ENCODE assay signal across 10 mouse cellular contexts in the genomic region with DNA sequence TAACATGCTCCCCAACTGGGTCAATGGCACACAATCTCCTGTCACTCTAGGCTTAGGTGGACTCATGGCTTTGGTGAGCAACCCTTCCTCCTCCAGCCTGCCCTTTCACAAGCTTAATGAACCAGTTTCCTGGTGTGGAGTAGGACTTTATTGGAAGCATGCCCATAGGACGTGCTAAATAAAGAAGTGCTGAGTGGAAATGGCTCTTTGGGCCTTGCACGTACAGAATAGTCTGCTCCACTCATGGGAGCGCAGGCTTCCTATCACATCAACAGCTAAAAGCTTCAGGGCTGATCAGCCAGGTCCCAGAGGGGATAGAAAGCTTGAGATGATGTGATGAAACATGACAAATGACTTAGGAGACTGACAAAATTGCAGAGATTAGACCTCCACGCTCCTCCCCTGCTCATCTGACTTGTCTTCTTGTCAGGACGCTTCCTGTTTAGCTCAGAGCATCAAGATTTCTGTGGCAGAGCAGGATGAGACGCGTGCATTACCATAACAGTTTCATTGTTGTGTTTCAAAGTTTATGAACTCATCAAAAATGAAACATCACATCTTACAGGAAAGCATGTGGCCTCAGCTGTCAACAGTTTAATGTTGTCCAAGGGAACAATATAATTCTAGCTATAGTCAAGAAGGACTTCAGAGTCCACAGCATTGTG.
DNase-seq lines count a peak whose midpoint lies in the region; ATAC-seq lines count a peak whose summit lies in the region.
"Had no signal": no experiment of that assay in that cellular context is flagged by ENCODE, and none has a peak within 500 bp of the region (broad histone marks: within the 10 kb centered on the region; RNA-seq: fewer than 3 reads in every experiment).

No protein-coding gene starts in this region.

- WGBS in heart, embryonic 10.5 days, result 40% methylated on average over 7 of the region's 7 CpGs
- 29% methylated on average over 7 of the region's 7 CpGs for WGBS in lung, embryonic 15.5 days

- no peak overlapping the region for H3K4me3 ChIP-seq in heart, embryonic 10.5 days
- no peak overlapping the region for H3K4me3 ChIP-seq in lung, embryonic 15.5 days

- H3K27ac ChIP-seq in heart, embryonic 10.5 days, result no peak overlapping the region
- peak overlapping the region; percentile 51 for H3K27ac ChIP-seq in lung, embryonic 15.5 days

- no peaks in the 10 kb centered on the region for H3K27me3 ChIP-seq in heart, embryonic 10.5 days (ENCODE audit: insufficient read depth, poor library complexity, severe bottlenecking)
- no peaks in the 10 kb centered on the region for H3K27me3 ChIP-seq in lung, embryonic 15.5 days
- H3K27me3 ChIP-seq: CH12.LX had no signal

- H3K4me2 ChIP-seq in lung, embryonic 15.5 days, result no peak overlapping the region

- no peaks in the 10 kb centered on the region for H3K36me3 ChIP-seq in heart, embryonic 10.5 days
- no peaks in the 10 kb centered on the region for H3K36me3 ChIP-seq in lung, embryonic 15.5 days

- no peak overlapping the region for H3K9ac ChIP-seq in lung, embryonic 15.5 days

- H3K9me3 ChIP-seq in heart, embryonic 10.5 days, result no peaks in the 10 kb centered on the region
- H3K9me3 ChIP-seq in lung, embryonic 15.5 days, result no peaks in the 10 kb centered on the region

- peak; percentile 94 for DNase-seq in heart, adult 11 months
- no peak for DNase-seq in heart, embryonic 10.5 days (ENCODE audit: low spot score)
- DNase-seq in heart, adult 18-20 months, result peak; percentile 63 to 69
- peak; percentile 9 for DNase-seq in kidney, adult 11 months
- no peak for DNase-seq in adrenal gland, adult (ENCODE audit: inconsistent age in 2 of 2, low spot score in 1 of 2)
- no peak for DNase-seq in cerebellum, adult 8-10 months
- DNase-seq: thymus, postnatal 14 days had no signal

- peaks cover 8% of the 10 kb centered on the region for H3K4me1 ChIP-seq in heart, embryonic 10.5 days
- peaks cover 9% of the 10 kb centered on the region; the same call in 1 of the 2 replicates for H3K4me1 ChIP-seq in lung, embryonic 15.5 days

- peak; percentile 76 for ATAC-seq in lung, embryonic 15.5 days (ENCODE audit: borderline replicate concordance, extremely low read depth, low FRiP score, low TSS enrichment)
- no peak for ATAC-seq in megakaryocyte-erythroid progenitor cell, adult 5-6 weeks (replicated peaks; ENCODE audit: low FRiP score, low TSS enrichment, poor library complexity, severe bottlenecking)

Comparison
In these comparisons a context has a peak if more than half of its experiments do, and no peak if none do; other contexts are left out.
1. DNase-seq: peak in heart, adult 11 months (single experiment), heart, adult 18-20 months (2 of 2) and kidney, adult 11 months (single experiment); none in heart, embryonic 10.5 days (single experiment), adrenal gland, adult (0 of 2) and cerebellum, adult 8-10 months (single experiment).